Mouse (Mus musculus) mouse trophoblast stem cell (cell line): ENCODE measurements around the gene Mrps35.

Experiments used
- in situ Hi-C, 2 experiments: fragments of 300-500 bp; cut with MseI, MboI; formaldehyde crosslinking; loops; 2 replicates in 1 of 2; 3 replicates in 1 of 2; pipeline ENCODE4 v1.15.1; 2025

Mrps35 gene

DNA sequence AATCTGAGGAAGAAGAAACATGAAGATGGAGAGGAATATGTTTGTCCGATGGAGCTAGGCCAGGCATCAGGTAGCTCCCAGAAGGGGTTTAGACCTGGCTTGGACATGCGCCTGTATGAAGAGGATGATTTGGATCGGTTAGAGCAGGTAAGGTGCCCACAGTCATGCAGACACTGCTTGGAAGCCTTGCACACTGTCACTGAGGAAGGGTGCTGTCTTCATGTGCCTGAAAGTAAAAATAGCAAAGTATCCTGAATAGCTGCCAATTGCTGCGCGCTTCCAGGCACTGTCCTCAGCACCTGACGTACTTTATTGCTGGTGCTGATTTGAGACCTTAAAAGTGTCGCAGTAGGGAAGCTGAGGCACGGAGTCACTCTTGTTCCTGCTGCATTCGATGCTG lies 13.0 kb upstream of the Mrps35 start:
- in situ Hi-C loops = no loop called here

- in situ Hi-C loops = no loop called here
Observed at GRCm38 (mm10) chr6:147030096-147030885, 12.3 kb upstream of the Mrps35 start.

- in situ Hi-C loops = no loop called here
Observed at GRCm38 (mm10) chr6:147032303-147032925, 10.2 kb upstream of the Mrps35 start, which contains the start of gene Rep15. Rep15 (plus strand) TSS chr6:147032584.

GRCm38 (mm10) chr6:147043633-147044032 lies 1.1 kb downstream of the Mrps35 start:
- in situ Hi-C loops = no loop called here

- in situ Hi-C loops = no loop called here
Observed at GRCm38 (mm10) chr6:147049239-147049805, 6.8 kb downstream of the Mrps35 start.

GRCm38 (mm10) chr6:147051666-147052065 lies 9.1 kb downstream of the Mrps35 start:
- in situ Hi-C loops = no loop called here

- in situ Hi-C loops = no loop called here
Observed at GRCm38 (mm10) chr6:147052440-147052839, 9.9 kb downstream of the Mrps35 start.

DNA sequence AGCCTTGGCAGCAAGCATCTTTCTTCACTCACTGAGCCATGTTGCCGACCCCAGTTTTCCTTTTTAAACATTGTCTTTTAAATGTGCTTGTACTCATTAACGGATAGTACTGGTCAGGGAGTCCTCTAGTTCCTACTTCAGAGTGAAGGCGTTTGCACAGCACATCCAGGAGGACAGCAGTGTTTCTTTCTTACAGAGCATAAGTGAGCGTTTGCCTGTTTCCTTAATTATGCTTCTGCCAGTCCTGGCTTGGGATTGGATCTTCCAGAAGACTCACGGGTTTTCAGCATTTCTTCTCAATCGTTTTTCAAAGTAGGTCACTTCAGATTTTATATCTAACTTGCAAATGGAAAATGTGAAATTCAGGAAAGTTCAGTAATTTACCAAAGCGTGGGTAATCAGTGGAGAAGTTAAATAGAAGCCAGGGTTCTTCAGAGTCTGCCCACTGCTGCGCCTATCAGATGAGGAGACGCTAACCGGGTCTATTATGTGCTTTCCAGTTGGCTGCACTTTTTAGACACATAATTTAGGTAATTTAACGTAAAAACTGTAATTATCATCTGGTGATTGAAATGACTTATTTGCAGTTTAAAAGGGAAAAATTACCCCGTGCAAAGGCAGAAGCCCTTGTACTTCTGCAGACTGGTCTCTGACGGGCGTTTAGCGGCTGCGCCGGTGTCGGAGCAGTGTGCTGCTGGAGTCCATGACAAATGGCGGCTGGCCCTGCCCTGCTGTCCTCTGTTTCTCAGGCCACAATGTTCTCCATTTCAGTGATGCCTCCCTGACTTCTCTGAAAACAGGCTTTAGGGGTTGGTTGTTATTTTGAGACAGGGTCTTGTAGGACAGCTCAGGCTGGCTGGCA lies 11.5 kb downstream of the Mrps35 start:
- in situ Hi-C loops = no loop called here

- in situ Hi-C loops = no loop called here
Observed at GRCm38 (mm10) chr6:147055374-147055977, 12.9 kb downstream of the Mrps35 start.

GRCm38 (mm10) chr6:147059326-147059725 lies 16.8 kb downstream of the Mrps35 start:
- in situ Hi-C loops = no loop called here

DNA sequence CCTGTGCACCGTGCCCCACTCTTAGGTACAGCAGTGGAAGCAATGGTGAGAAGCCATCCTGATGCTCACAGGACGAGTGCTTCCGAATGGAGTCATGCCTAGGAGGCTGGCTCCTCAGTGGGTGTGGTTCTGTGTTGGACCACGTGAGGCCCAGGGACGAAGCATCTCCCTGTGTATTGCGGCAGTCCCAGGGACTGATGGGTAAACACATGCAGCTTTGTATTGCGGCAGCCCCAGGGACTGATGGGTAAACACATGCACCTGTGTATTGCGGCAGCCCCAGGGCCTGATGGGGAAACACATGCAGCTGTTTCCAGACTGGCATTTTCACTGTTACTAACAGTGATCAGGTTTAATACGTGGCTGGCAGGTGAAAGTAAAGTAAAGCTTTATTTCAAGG lies 19.1 kb downstream of the Mrps35 start:
- in situ Hi-C loops = no loop called here

- in situ Hi-C loops = no loop called here
Observed at GRCm38 (mm10) chr6:147062034-147062433, 19.5 kb downstream of the Mrps35 start.

DNA sequence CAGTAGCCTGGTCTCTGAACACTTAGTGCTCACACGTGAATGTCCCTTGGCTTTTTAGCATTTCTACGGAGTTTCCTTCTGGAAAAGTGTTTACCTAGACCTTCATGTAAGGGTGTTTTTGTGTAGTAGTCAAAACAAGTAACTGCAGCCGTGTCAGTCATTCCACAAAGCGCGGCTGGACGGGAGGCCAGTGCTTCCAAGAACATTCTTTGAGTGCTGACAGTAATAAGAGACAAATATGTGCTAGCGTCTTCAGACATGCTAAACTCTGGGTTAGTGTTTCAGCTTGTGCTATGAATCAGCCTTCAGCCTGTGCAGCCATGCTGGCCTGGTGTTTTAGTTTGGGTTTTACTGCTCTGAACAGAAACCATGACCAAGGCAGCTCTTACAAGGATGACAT lies 20.1 kb downstream of the Mrps35 start:
- in situ Hi-C loops = no loop called here

- in situ Hi-C loops = no loop called here
Observed at GRCm38 (mm10) chr6:147064226-147064943, 21.8 kb downstream of the Mrps35 start.

GRCm38 (mm10) chr6:147064944-147065261 lies 22.3 kb downstream of the Mrps35 start:
- in situ Hi-C loops = no loop called here

DNA sequence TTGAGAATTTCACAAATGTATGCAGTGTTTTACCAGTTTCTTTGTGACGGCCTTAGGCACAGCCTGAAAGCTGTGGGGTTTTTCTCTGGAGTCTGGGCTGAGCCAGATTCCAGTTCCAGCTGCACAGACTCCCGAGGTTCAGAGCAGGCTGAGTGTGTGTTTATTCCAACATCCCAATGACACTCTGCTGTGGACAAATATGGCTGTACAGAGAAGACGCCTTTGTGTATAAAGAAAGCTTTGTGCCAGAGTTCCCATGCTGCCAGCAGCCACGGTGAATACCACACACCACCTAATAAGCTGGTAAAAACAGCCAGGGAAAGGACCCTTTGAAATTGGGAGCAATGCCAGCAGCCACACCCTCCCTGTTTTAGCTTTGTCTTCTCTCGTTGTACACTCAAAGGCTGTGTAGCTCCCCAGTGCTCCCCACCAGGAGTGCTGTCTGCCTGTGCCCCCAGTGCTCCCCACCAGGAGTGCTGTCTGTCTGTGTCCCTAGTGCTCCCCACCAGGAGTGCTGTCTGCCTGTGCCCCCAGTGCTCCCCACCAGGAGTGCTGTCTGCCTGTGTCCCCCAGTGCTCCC lies 33.3 kb downstream of the Mrps35 start:
- in situ Hi-C loops = no loop called here

DNA sequence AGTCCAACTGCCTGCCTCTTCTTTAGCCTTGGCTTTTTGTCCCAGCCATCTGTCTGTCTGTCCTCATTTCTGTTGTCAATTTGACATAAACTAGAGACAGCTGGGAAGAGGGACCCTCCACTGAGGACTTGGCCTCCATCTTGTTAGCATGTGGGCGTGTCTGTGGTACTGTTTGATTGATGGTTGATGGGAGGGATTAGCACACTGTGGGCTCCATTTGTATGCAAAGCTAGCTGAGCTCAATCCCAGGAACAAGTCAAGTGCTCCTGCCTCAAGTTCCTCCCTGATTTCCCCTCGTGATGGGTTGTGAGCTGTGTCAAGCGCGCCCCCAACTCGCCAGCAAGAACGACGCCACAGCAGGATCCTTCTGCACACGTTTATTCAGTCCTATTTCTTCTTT lies 34.3 kb downstream of the Mrps35 start:
- in situ Hi-C loops = no loop called here

- in situ Hi-C loops = no loop called here
Observed at GRCm38 (mm10) chr6:147079919-147080318, 37.4 kb downstream of the Mrps35 start.

DNA sequence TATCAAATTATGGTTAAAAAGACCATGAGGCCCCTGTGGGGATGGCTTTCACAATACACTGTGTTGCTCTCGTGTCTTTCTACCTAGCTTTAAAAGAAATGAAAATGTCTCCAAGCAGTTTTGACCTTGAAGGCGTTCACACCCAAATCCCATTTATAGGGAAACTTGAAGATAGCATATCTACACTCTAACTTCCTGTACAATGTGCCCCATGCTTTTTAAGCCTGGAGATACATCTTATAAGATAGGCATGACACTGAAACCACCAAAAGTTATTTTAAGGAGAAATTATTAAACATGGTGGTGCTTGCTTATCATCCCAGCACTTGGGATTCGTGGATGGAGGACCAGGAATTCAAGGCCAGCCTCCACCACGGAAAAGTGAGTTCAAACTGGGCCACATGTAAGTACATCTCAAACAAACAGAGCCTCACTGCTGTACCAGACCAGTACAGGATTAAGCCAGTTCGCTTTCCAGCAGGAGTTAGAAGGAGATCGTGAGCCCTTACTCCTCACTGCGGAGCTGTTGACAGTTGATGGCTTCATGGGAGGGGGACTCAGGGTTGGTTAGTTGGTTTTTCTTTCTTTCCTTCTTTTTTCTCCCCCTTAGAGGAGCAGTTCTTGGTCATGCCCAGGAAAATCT lies 43.0 kb downstream of the Mrps35 start:
- in situ Hi-C loops = no loop called here

DNA sequence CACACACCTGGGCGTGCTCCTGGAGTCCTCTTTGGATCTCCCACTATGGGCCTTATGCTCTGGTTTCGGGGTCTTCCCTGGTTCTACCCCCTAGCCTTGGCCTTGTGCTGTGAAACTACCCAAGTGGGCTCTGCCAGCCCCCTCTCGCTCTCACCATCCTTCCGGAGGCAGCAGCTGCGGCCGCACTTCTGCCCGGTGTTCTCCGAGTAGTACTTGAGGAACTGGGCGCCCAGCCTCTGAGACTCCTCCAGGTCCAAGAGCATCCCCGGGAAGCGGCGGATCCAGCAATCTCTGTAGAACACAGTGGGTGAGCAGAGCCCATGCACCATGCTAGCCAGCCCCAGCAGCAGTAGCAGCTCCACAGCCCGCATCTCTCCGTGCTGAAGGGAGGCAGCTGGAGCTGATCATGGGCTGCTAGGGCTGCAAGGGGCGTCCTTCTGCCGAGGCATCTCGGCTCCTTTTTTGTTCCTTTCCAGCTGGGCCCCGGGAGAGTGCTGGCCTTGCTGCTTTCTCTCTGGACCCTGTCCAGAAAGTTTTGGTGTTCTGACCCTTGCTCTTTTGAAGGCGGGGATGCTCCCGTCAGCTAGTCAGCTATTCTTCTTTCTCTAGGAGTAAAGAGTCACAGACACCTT lies 44.1 kb downstream of the Mrps35 start, which contains the start of gene Mansc4:
Mansc4 (minus strand) TSS at position 439 of the 632 bp plus-strand sequence.
- in situ Hi-C loops = no loop called here
